Mouse (Mus musculus): Measurements from ENCODE around the gene Qpct. TPM values are rescaled to one million over a fixed set of nuclear protein-coding genes. Genes with fewer than 3 reads are reported as not detected.
"Not testable (repeated sequence)": the region's sequence is repeated elsewhere in the genome, so short reads cannot be mapped to it uniquely, and the experiment has no call there.

Qpct gene
- polyA plus RNA-seq, 1 experiment from 2014 or later, result 41.6 TPM

- 66% methylated on average over 4 of the region's 4 CpGs for WGBS
- H3K27me3 ChIP-seq (ENCODE audit: control insufficient read depth, insufficient read depth, low read length), result no peaks in the 10 kb centered on the region
- H3K4me3 ChIP-seq (ENCODE audit: control insufficient read depth in 1 of 2, insufficient read depth in 1 of 2, low read depth in 1 of 2, low read length in 2 of 2), result no peak overlapping the region
- no peaks in the 10 kb centered on the region for H3K4me1 ChIP-seq (ENCODE audit: control insufficient read depth in 2 of 2, insufficient read depth in 2 of 2, low read length in 2 of 2)
- no peak overlapping the region for H3K27ac ChIP-seq (replicated peaks in 1 of 2; ENCODE audit: control insufficient read depth in 1 of 2, insufficient read depth in 1 of 2, low read depth in 2 of 2, low read length in 2 of 2)
- no peaks in the 10 kb centered on the region for H3K9me3 ChIP-seq (ENCODE audit: control insufficient read depth, low read length)
- no peak overlapping the region for H3K4me2 ChIP-seq (ENCODE audit: low read length)
- H3K9ac ChIP-seq (ENCODE audit: low read length), result no peak overlapping the region
- no peaks in the 10 kb centered on the region for H3K36me3 ChIP-seq (ENCODE audit: control insufficient read depth, insufficient read depth, low read length)
- no peak for ATAC-seq (ENCODE audit: insufficient number of reproducible peaks, insufficient read depth, low FRiP score, low read depth)
Measured at GRCm38 (mm10) chr17:79099866-79100265, 48.2 kb downstream of the Qpct start.

DNA sequence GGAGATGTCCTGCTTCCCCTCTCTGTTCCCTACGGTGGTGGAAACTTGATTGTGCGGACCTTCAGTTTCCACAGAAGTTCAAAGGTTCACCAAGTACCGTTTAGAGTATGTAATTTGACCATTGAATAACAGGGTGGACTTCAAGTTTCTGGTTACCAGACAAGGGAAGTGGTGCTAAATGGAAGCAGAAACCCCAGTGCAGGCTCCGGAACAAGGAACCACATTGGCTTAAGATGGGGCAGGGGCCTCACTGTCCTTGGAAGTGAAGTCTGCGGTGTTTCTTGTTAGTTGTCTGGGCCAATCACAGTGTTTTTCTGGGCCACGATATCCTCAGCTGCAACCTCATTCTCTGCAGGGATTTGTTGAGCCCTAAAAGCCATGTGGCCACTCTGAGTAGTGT lies 56.5 kb downstream of the Qpct start:
- H3K4me3 ChIP-seq (ENCODE audit: control insufficient read depth in 1 of 2, insufficient read depth in 1 of 2, low read depth in 1 of 2, low read length in 2 of 2), result no peak overlapping the region
- no peak for ATAC-seq (ENCODE audit: insufficient number of reproducible peaks, insufficient read depth, low FRiP score, low read depth)
- WGBS, result 82% methylated on average over 6 of the region's 6 CpGs
- no peak overlapping the region for H3K4me2 ChIP-seq (ENCODE audit: low read length)
- no peak overlapping the region for H3K27ac ChIP-seq (replicated peaks in 1 of 2; ENCODE audit: control insufficient read depth in 1 of 2, insufficient read depth in 1 of 2, low read depth in 2 of 2, low read length in 2 of 2)
- H3K9ac ChIP-seq (ENCODE audit: low read length), result no peak overlapping the region
- no peaks in the 10 kb centered on the region for H3K27me3 ChIP-seq (ENCODE audit: control insufficient read depth, insufficient read depth, low read length)
- H3K4me1 ChIP-seq (ENCODE audit: control insufficient read depth in 2 of 2, insufficient read depth in 2 of 2, low read length in 2 of 2), result no peaks in the 10 kb centered on the region
- H3K9me3 ChIP-seq (ENCODE audit: control insufficient read depth, low read length), result no peaks in the 10 kb centered on the region
- H3K36me3 ChIP-seq (ENCODE audit: control insufficient read depth, insufficient read depth, low read length), result no peaks in the 10 kb centered on the region

DNA sequence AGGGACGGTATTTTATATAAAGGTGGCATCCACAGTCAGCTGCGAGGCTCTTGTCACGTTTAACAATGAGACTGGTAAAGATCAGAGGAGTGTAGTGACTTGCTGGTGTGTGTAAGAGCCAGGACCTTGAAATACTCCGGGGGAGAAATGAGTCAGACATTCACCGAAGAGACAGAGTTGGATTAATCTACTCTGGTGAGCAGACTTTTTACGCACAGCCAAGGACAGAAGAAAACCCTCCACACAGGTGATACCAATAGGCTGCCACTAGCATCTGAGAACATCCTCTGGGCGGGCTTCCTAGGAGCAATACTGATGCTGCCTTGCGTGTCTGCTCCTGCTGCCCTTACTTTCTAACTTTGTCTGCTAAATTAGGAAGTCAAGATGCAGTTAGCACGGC lies 57.9 kb downstream of the Qpct start:
- Histone ChIP-seq H3K9me3 (ENCODE audit: control insufficient read depth, low read length) (no peaks in the 10 kb centered on the region), H3K4me2 (ENCODE audit: low read length) (no peak overlapping the region), H3K4me3 (ENCODE audit: control insufficient read depth in 1 of 2, insufficient read depth in 1 of 2, low read depth in 1 of 2, low read length in 2 of 2) (no peak overlapping the region), H3K36me3 (ENCODE audit: control insufficient read depth, insufficient read depth, low read length) (no peaks in the 10 kb centered on the region), H3K4me1 (ENCODE audit: control insufficient read depth in 2 of 2, insufficient read depth in 2 of 2, low read length in 2 of 2) (no peaks in the 10 kb centered on the region), H3K27me3 (ENCODE audit: control insufficient read depth, insufficient read depth, low read length) (no peaks in the 10 kb centered on the region), H3K27ac (replicated peaks in 1 of 2; ENCODE audit: control insufficient read depth in 1 of 2, insufficient read depth in 1 of 2, low read depth in 2 of 2, low read length in 2 of 2) (no peak overlapping the region), H3K9ac (ENCODE audit: low read length) (no peak overlapping the region)
- WGBS, result 63% methylated on average over 9 of the region's 9 CpGs
- no peak for ATAC-seq (ENCODE audit: insufficient number of reproducible peaks, insufficient read depth, low FRiP score, low read depth)

DNA sequence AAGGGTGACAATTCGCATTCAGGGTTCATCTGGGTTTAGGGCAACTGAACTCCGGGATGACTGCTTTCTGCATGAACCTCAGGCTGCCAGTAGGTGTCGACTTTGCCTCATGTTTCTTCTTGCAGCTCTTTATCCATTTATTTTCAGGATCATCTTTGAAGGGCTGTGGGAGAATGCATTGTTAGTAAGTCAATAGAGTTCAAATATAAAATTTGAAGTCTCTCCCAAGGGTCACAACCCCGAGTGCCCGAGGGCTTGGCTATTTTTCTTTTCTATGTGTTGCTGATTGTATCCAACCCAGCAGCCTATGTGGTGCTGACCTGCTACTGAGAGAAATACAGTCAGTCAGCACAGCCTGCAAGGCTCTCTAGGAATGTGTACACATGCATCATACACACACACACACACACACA lies 59.2 kb downstream of the Qpct start:
- 22% methylated on average over 5 of the region's 5 CpGs for WGBS
- Histone ChIP-seq H3K9me3 (ENCODE audit: control insufficient read depth, low read length) (no peaks in the 10 kb centered on the region), H3K27me3 (ENCODE audit: control insufficient read depth, insufficient read depth, low read length) (no peaks in the 10 kb centered on the region), H3K27ac (replicated peaks in 1 of 2; ENCODE audit: control insufficient read depth in 1 of 2, insufficient read depth in 1 of 2, low read depth in 2 of 2, low read length in 2 of 2) (no peak overlapping the region), H3K9ac (ENCODE audit: low read length) (no peak overlapping the region), H3K36me3 (ENCODE audit: control insufficient read depth, insufficient read depth, low read length) (no peaks in the 10 kb centered on the region), H3K4me3 (ENCODE audit: control insufficient read depth in 1 of 2, insufficient read depth in 1 of 2, low read depth in 1 of 2, low read length in 2 of 2) (no peak overlapping the region), H3K4me2 (ENCODE audit: low read length) (no peak overlapping the region), H3K4me1 (ENCODE audit: control insufficient read depth in 2 of 2, insufficient read depth in 2 of 2, low read length in 2 of 2) (no peaks in the 10 kb centered on the region)
- ATAC-seq (ENCODE audit: insufficient number of reproducible peaks, insufficient read depth, low FRiP score, low read depth), result no peak

DNA sequence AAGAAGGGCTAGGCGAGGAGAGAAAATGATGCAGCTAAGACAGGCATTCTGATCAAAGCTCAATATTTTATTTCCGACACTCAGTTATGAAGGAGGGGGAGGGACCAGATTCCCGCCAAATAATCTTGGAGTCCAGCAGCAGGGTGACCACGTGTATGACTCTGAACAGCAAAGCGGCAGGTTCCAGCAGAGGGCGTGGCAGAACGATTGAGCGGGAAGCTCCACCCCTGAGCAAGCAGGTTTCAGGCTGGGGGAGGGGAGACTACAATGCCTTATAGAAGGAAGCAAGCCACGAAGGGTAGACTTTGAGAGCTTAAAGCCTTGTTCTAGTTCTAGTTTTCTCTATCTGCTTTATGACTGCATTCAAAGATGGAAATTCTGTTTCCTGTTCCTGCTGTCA lies 63.5 kb downstream of the Qpct start:
- H3K9me3 ChIP-seq (ENCODE audit: control insufficient read depth, low read length); H3K36me3 ChIP-seq (ENCODE audit: control insufficient read depth, insufficient read depth, low read length); H3K4me3 ChIP-seq (ENCODE audit: control insufficient read depth in 1 of 2, insufficient read depth in 1 of 2, low read depth in 1 of 2, low read length in 2 of 2); H3K27ac ChIP-seq (replicated peaks in 1 of 2; ENCODE audit: control insufficient read depth in 1 of 2, insufficient read depth in 1 of 2, low read depth in 2 of 2, low read length in 2 of 2); H3K4me1 ChIP-seq (ENCODE audit: control insufficient read depth in 2 of 2, insufficient read depth in 2 of 2, low read length in 2 of 2); ATAC-seq (ENCODE audit: insufficient number of reproducible peaks, insufficient read depth, low FRiP score, low read depth); H3K27me3 ChIP-seq (ENCODE audit: control insufficient read depth, insufficient read depth, low read length); H3K4me2 ChIP-seq (ENCODE audit: low read length); H3K9ac ChIP-seq (ENCODE audit: low read length): not testable (repeated sequence)
- WGBS, result 45% methylated on average over 9 of the region's 9 CpGs

- Histone ChIP-seq H3K4me2 (ENCODE audit: low read length) (no peak overlapping the region), H3K27ac (replicated peaks in 1 of 2; ENCODE audit: control insufficient read depth in 1 of 2, insufficient read depth in 1 of 2, low read depth in 2 of 2, low read length in 2 of 2) (no peak overlapping the region), H3K9ac (ENCODE audit: low read length) (no peak overlapping the region), H3K36me3 (ENCODE audit: control insufficient read depth, insufficient read depth, low read length) (no peaks in the 10 kb centered on the region), H3K9me3 (ENCODE audit: control insufficient read depth, low read length) (0 out of 2 replicates have a peak, but pooled peaks cover 4% of the 10 kb centered on the region), H3K4me1 (ENCODE audit: control insufficient read depth in 2 of 2, insufficient read depth in 2 of 2, low read length in 2 of 2) (no peaks in the 10 kb centered on the region), H3K4me3 (ENCODE audit: control insufficient read depth in 1 of 2, insufficient read depth in 1 of 2, low read depth in 1 of 2, low read length in 2 of 2) (no peak overlapping the region), H3K27me3 (ENCODE audit: control insufficient read depth, insufficient read depth, low read length) (no peaks in the 10 kb centered on the region)
- 67% methylated on average over 1 of the region's 1 CpGs for WGBS
- ATAC-seq (ENCODE audit: insufficient number of reproducible peaks, insufficient read depth, low FRiP score, low read depth), result no peak
Measured at GRCm38 (mm10) chr17:79119066-79119465, 67.4 kb downstream of the Qpct start.

- Histone ChIP-seq H3K36me3 (ENCODE audit: control insufficient read depth, insufficient read depth, low read length) (no peaks in the 10 kb centered on the region), H3K27ac (replicated peaks in 1 of 2; ENCODE audit: control insufficient read depth in 1 of 2, insufficient read depth in 1 of 2, low read depth in 2 of 2, low read length in 2 of 2) (no peak overlapping the region), H3K9me3 (ENCODE audit: control insufficient read depth, low read length) (0 out of 2 replicates have a peak, but pooled peaks cover 4% of the 10 kb centered on the region), H3K4me1 (ENCODE audit: control insufficient read depth in 2 of 2, insufficient read depth in 2 of 2, low read length in 2 of 2) (no peaks in the 10 kb centered on the region), H3K4me3 (ENCODE audit: control insufficient read depth in 1 of 2, insufficient read depth in 1 of 2, low read depth in 1 of 2, low read length in 2 of 2) (no peak overlapping the region), H3K27me3 (ENCODE audit: control insufficient read depth, insufficient read depth, low read length) (no peaks in the 10 kb centered on the region), H3K4me2 (ENCODE audit: low read length) (no peak overlapping the region), H3K9ac (ENCODE audit: low read length) (no peak overlapping the region)
- ATAC-seq (ENCODE audit: insufficient number of reproducible peaks, insufficient read depth, low FRiP score, low read depth), result no peak
- WGBS, result 82% methylated on average over 3 of the region's 3 CpGs
Measured at GRCm38 (mm10) chr17:79120269-79120668, 68.6 kb downstream of the Qpct start.

DNA sequence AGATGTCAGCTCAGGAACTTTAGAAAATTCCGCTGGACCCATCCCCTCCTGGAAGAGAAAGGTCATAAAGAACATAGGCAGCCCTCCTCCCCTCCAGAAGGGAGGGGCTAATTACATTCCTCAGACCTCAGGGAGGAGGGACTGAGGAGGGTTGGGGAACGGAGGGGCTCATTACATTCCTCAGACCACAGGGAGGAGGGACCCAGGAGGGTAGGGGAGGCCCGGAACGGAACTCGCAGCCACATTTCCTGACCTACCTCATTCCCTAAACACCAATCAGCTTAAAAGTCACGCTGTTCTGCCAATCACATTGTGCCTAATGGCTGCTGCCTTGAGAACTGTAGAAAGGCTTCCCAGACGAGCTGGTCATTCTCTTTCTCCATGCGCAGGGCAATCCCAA lies 82.0 kb downstream of the Qpct start:
- no peak overlapping the region for H3K4me3 ChIP-seq (ENCODE audit: control insufficient read depth in 1 of 2, insufficient read depth in 1 of 2, low read depth in 1 of 2, low read length in 2 of 2)
- 56% methylated on average over 8 of the region's 8 CpGs for whole genome bisulfite sequencing
- H3K4me2 ChIP-seq (ENCODE audit: low read length), result no peak overlapping the region

More for the DNA sequence above, 82.0 kb downstream of the Qpct start:
- H3K9me3 ChIP-seq (ENCODE audit: control insufficient read depth, low read length), result no peaks in the 10 kb centered on the region
- H3K36me3 ChIP-seq (ENCODE audit: control insufficient read depth, insufficient read depth, low read length), result no peaks in the 10 kb centered on the region
- H3K4me1 ChIP-seq (ENCODE audit: control insufficient read depth in 2 of 2, insufficient read depth in 2 of 2, low read length in 2 of 2), result no peaks in the 10 kb centered on the region
- no peak for ATAC-seq (ENCODE audit: insufficient number of reproducible peaks, insufficient read depth, low FRiP score, low read depth)
- no peak overlapping the region for H3K9ac ChIP-seq (ENCODE audit: low read length)
- H3K27me3 ChIP-seq (ENCODE audit: control insufficient read depth, insufficient read depth, low read length), result no peaks in the 10 kb centered on the region
- H3K27ac ChIP-seq (replicated peaks in 1 of 2; ENCODE audit: control insufficient read depth in 1 of 2, insufficient read depth in 1 of 2, low read depth in 2 of 2, low read length in 2 of 2), result no peak overlapping the region

Measured in heart, embryonic 14.5 days (tissue).